In the genomic region with DNA sequence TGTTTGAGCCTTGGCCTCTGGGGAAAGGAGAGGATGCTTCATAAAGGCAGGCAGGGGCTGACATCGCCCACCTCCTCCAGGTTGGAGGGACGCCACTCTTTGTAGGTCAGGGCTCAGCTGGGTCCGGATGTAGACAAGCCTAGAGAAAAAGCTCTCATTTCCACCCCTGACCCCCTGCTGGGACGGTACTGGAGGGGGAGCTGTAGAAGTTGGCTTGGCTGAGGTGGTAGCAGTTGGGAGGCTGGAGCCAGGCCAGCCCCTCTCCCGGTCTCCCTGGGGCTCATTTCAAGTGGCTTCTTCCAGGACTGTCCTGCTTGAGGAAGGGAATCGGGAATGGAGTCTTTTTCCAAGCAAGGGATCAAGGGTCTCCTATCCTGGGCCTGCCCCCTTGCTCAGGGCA, we compare ENCODE assay signal across 38 mouse cellular contexts. TPM values are rescaled to one million over a fixed set of nuclear protein-coding genes. Genes with fewer than 3 reads are reported as not detected.
A peak's percentile ranks its signal among the peaks of the same experiment; 100 is the strongest.
DNase-seq lines count a peak whose midpoint lies in the region; ATAC-seq and TF ChIP-seq lines count a peak whose summit lies in the region.
"Had no signal": no experiment of that assay in that cellular context is flagged by ENCODE, and none has a peak within 500 bp of the region (broad histone marks: within the 10 kb centered on the region; RNA-seq: fewer than 3 reads in every experiment).

No protein-coding gene starts in this region.

- no peak overlapping the region for H3K9ac ChIP-seq in hindbrain, postnatal 0 days (replicated peaks; ENCODE audit: low read length)
- no peak overlapping the region for H3K9ac ChIP-seq in hindbrain, embryonic 11.5 days (ENCODE audit: low read depth, low read length)
- H3K9ac ChIP-seq: embryonic facial prominence, embryonic 15.5 days; forebrain, embryonic 12.5 days; hindbrain, embryonic 14.5 days; limb, embryonic 13.5 days; midbrain, embryonic 12.5 days; neural tube, embryonic 12.5 days had no signal

- DNase-seq in hindbrain, postnatal 0 days (ENCODE audit: low spot score): peak; percentile 15
- DNase-seq in hindbrain, embryonic 11.5 days (ENCODE audit: low spot score): no peak
- DNase-seq in ES-CJ7 (ENCODE audit: low read depth, low spot score): peak; percentile 89
- peak; percentile 84 for DNase-seq in ZHBTc4 (ENCODE audit: low read depth, low spot score)
- peak; percentile 13 for DNase-seq in yolk sac, embryonic 10.5 days (ENCODE audit: low spot score)
- no peak for DNase-seq in testis, postnatal 10 days (ENCODE audit: low spot score)
- DNase-seq: adrenal gland, postnatal 14 days; B cell, adult 2 months; cerebellum, adult 9-10 months; gastrocnemius, postnatal 14 days; heart, adult 18-20 months; heart, postnatal 4 days; kidney, adult 11 months; kidney, postnatal 14 days; lung, postnatal 4 days; right cerebral cortex, adult 18-20 months; thymus, adult 2 months; thymus, postnatal 4 days had no signal

- ATAC-seq in hindbrain, postnatal 0 days: no peak
- ATAC-seq in hindbrain, embryonic 11.5 days (ENCODE audit: low FRiP score): no peak
- ATAC-seq: inflammation-experienced regulatory T-cells, adult 6 months had no signal

- H3K36me3 ChIP-seq in hindbrain, postnatal 0 days (ENCODE audit: insufficient read depth, low read length): no peaks in the 10 kb centered on the region
- H3K36me3 ChIP-seq in hindbrain, embryonic 11.5 days (ENCODE audit: control insufficient read depth, insufficient read depth, low read length): no peaks in the 10 kb centered on the region
- H3K36me3 ChIP-seq: embryonic facial prominence, embryonic 10.5 days; embryonic facial prominence, embryonic 15.5 days; forebrain, embryonic 12.5 days; G1E; limb, embryonic 13.5 days; midbrain, embryonic 12.5 days; neural tube, embryonic 12.5 days had no signal

- H3K27ac ChIP-seq in hindbrain, postnatal 0 days: no peak overlapping the region
- no peak overlapping the region for H3K27ac ChIP-seq in hindbrain, embryonic 11.5 days (ENCODE audit: low read depth, low read length)
- H3K27ac ChIP-seq: embryonic facial prominence, embryonic 10.5 days; embryonic facial prominence, embryonic 15.5 days; forebrain, embryonic 12.5 days; hindbrain, embryonic 14.5 days; left cerebral cortex, adult 2 months; limb, embryonic 13.5 days; midbrain, embryonic 12.5 days; neural tube, embryonic 12.5 days had no signal

- H3K27me3 ChIP-seq in hindbrain, postnatal 0 days (ENCODE audit: insufficient read depth, low read length): 0 out of 2 replicates have a peak, but pooled peaks cover 3% of the 10 kb centered on the region
- H3K27me3 ChIP-seq in hindbrain, embryonic 11.5 days (ENCODE audit: control insufficient read depth, insufficient read depth, low read length): peaks cover 5% of the 10 kb centered on the region; the same call in 1 of the 2 replicates

- no peaks in the 10 kb centered on the region for H3K9me3 ChIP-seq in hindbrain, postnatal 0 days (ENCODE audit: low read length)
- H3K9me3 ChIP-seq in hindbrain, embryonic 11.5 days (ENCODE audit: control insufficient read depth, low read length): no peaks in the 10 kb centered on the region
- H3K9me3 ChIP-seq: embryonic facial prominence, embryonic 10.5 days; embryonic facial prominence, embryonic 15.5 days; forebrain, embryonic 12.5 days; G1E; limb, embryonic 13.5 days; megakaryocyte, embryonic 14.5 days; midbrain, embryonic 12.5 days; neural tube, embryonic 12.5 days had no signal

- H3K4me1 ChIP-seq in hindbrain, postnatal 0 days (ENCODE audit: insufficient read depth, low read length): no peaks in the 10 kb centered on the region
- peaks cover 2% of the 10 kb centered on the region; the same call in 1 of the 2 replicates for H3K4me1 ChIP-seq in hindbrain, embryonic 11.5 days (replicated peaks; ENCODE audit: control insufficient read depth, insufficient read depth, low read length)
- H3K4me1 ChIP-seq: embryonic facial prominence, embryonic 15.5 days; forebrain, embryonic 12.5 days; limb, embryonic 13.5 days; midbrain, embryonic 12.5 days; neural tube, embryonic 12.5 days had no signal

- WGBS in hindbrain, postnatal 0 days: 31% methylated on average over 6 of the region's 6 CpGs
- WGBS in hindbrain, embryonic 11.5 days: 50% methylated on average over 6 of the region's 6 CpGs

- no peak overlapping the region for H3K4me3 ChIP-seq in hindbrain, postnatal 0 days (ENCODE audit: low read length)
- H3K4me3 ChIP-seq in hindbrain, embryonic 11.5 days (ENCODE audit: low read depth, low read length): no peak overlapping the region
- H3K4me3 ChIP-seq: embryonic facial prominence, embryonic 10.5 days; embryonic facial prominence, embryonic 15.5 days; forebrain, embryonic 12.5 days; left cerebral cortex, adult 2 months; limb, embryonic 13.5 days; megakaryocyte, embryonic 14.5 days; midbrain, embryonic 12.5 days; myocyte; neural tube, embryonic 12.5 days had no signal

- H3K4me2 ChIP-seq in hindbrain, postnatal 0 days (ENCODE audit: low read depth, low read length): no peak overlapping the region
- H3K4me2 ChIP-seq in hindbrain, embryonic 11.5 days (replicated peaks; ENCODE audit: low read depth, low read length): no peak overlapping the region
- H3K4me2 ChIP-seq: embryonic facial prominence, embryonic 15.5 days; forebrain, embryonic 12.5 days; heart, embryonic 11.5 days; hindbrain, embryonic 14.5 days; limb, embryonic 13.5 days; liver, embryonic 11.5 days; midbrain, embryonic 12.5 days; neural tube, embryonic 12.5 days had no signal

- TF ChIP-seq CTCF in hindbrain, postnatal 0 days (IDR thresholded peaks at IDR 0.05; ENCODE audit: low read depth): no peak

RNA-seq across cellular contexts. Expression of a gene that starts 31.6 kb away (rescaled TPM):
- total RNA-seq in hindbrain, postnatal 0 days (2014; rRNA removed): 1.7 and 2.8 TPM in 2 replicates
- 2.6 and 3.2 TPM in 2 replicates for polyA plus RNA-seq in hindbrain, postnatal 0 days (2015; fragmentation: Nextera tagmentation; extraction: Ambion mirVana)
- polyA plus RNA-seq in hindbrain, embryonic 11.5 days (2014; fragmentation: Nextera tagmentation; extraction: Ambion mirVana): 2.9 and 3.9 TPM in 2 replicates

RNA-seq across cellular contexts. Expression of a gene that starts 43.8 kb away (rescaled TPM):
- 0.61 and 1.2 TPM in 2 replicates for total RNA-seq in hindbrain, postnatal 0 days (2014; rRNA removed)
- polyA plus RNA-seq in hindbrain, postnatal 0 days (2015; fragmentation: Nextera tagmentation; extraction: Ambion mirVana): 0.61 and 0.93 TPM in 2 replicates
- polyA plus RNA-seq in hindbrain, embryonic 11.5 days (2014; fragmentation: Nextera tagmentation; extraction: Ambion mirVana): 2.2 and 4.0 TPM in 2 replicates
- total RNA-seq: gastrocnemius, postnatal 14 days; heart, adult 18-20 months; layer of hippocampus, adult 18-20 months; layer of hippocampus, postnatal 10 days; left cerebral cortex, adult 2 months; left cerebral cortex, postnatal 25 days; midbrain, postnatal 0 days had no signal
- polyA plus RNA-seq: G1E; inflammation-experienced regulatory T-cells, adult 6 months; kidney, embryonic 14.5 days; lung, embryonic 16.5 days; midbrain, postnatal 0 days; myocyte had no signal

RNA-seq across cellular contexts. Expression of a gene that starts 59.4 kb away (rescaled TPM):
- 63.9 and 76.9 TPM in 2 replicates for total RNA-seq in hindbrain, postnatal 0 days (2014; rRNA removed)
- 64.4 and 77.3 TPM in 2 replicates for polyA plus RNA-seq in hindbrain, postnatal 0 days (2015; fragmentation: Nextera tagmentation; extraction: Ambion mirVana)
- polyA plus RNA-seq in hindbrain, embryonic 11.5 days (2014; fragmentation: Nextera tagmentation; extraction: Ambion mirVana): 22.7 and 23.8 TPM in 2 replicates

Comparison
In these comparisons a context has a peak if more than half of its experiments do, and no peak if none do; other contexts are left out.
1. DNase-seq: peak in hindbrain, postnatal 0 days (single experiment), ES-CJ7 (single experiment), ZHBTc4 (single experiment) and yolk sac, embryonic 10.5 days (single experiment); none in hindbrain, embryonic 11.5 days (single experiment) and testis, postnatal 10 days (single experiment).